Mouse (Mus musculus): ENCODE data around the gene Nap1l4.

Nap1l4 gene

DNA sequence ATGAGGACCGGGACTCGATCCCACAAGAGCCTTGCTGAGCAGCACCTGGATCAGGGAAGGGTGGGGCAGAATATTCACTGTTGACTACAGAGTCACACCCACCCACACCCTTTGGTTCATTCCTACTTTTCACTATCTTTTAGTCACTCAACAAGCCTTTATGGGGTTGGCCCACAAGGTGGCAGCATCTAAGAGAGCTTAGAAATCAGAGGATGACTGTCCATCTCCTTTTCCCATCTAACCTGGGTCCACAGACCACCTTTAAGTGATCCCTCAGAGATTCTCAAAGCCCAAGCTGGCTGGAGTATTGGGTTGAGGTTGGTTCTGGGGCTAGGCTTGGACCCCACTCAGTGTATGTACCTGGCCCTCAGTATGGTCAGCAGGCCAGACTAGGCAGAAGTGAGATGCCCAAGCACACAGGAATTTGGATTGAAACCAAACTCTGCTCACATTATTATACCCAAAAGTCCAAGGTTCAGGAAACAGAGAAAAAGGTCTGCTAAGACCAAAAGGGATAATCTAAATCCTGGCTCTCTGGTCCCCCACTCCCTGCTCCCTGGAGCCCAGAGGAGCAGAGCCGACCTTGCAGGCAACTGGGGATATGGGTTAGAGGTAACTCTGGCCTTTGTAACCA, 72.1 kb downstream of the Nap1l4 start:
- DNase-seq, result no peak

DNA sequence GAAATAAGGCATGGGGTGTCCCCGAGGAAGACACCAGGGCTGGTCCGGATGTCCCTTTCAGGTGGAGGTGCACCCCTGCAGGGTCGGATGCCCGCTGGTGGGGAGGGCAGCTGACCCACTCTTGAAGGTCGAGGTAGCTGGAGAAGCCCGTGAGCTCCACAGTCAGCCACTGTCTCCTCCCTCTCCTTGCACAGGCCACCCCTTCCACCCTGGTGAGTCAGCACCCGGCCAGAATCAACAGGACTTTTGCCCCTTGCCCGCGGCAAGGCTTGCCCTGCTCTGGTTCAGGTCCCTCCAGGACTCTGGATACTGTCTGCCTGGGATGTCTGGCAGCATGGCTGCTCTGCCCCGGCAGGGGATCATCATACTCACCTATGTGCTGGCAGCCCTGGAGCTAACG, 73.0 kb downstream of the Nap1l4 start:
- DNase-seq, result no peak

DNA sequence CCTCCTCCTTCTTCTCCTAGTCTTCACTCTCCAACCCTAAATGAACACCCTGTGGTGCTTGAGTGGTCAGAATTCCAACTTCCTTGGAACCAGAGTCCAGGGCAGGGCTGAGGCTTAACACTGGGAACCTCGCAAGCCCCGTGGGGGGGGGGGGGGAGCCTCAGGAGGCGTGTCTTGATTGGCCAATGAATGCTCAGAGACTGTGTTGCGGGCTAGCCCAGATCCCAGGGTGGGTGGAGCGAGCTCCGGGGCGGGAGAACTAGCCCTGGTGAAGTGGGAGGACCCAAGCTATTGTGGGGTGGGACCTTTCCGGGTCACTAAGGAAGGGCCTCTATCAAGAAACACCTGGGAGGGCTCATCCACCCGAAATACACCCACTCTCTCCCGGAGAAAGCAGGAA, 74.1 kb downstream of the Nap1l4 start:
- DNase-seq, result no peak

DNA sequence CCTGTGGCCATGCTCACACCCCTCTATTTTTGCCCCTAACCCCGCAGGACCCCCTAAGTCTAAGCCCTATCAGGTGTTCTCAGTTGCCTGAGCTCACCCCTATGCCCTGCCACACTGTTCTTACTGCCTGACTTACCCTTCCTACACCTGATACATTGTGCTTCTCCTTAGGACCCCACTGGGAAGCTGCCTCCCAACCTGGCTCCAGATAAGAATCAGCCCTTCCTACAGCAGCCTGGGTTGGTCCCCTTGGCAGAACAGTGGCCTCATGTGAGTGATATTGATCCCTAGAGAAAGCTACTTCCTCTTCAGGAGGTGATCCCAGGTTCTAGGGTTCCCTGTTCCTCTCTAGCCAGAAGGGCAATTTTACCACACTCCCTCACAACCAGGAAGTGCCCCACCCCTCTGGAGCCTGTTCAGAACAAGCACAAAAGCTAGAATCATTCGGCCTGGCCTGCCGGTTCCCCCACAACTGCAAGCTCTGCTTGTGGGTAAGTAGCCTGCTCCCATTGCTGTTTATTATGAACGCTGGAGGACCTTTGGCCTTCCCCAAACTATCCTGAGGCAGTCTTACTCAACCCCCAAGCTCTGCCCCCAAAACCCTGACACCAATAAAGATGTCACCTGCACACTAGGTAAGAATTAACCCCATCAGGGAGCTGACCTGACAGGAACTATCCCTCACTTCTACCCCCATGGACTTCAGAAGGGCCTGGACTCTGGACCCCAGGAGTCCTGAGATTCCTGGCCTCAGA, 75.4 kb downstream of the Nap1l4 start, which contains the start of gene Slc22a18:
Gene Slc22a18 (plus strand): TSS at position 390 of the 755 bp plus-strand sequence.
- no peak for DNase-seq

- DNase-seq, result peak; percentile 82
These were observed 79.0 kb downstream of the Nap1l4 start for GRCm38 (mm10) chr7:143469946-143470345.

DNA sequence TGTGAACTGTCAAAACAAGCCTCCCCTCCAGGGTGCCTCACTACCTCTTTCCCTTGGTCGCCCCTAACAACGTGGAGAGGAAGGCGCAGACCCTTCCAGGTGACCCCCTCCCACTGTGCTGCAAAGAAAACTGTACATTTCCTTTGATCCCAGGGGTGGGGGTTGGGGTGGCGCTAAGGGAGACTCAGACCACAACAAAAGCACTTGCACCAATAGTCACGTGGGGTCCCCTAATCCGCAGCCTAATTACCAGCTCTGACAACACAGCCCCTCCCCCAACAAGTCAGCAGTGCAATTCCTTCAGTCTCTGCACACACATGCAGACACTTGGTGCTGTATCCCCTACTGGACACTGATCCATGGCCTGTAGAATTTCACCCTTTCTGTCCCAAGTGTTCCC, 81.2 kb downstream of the Nap1l4 start:
- DNase-seq, result no peak

DNA sequence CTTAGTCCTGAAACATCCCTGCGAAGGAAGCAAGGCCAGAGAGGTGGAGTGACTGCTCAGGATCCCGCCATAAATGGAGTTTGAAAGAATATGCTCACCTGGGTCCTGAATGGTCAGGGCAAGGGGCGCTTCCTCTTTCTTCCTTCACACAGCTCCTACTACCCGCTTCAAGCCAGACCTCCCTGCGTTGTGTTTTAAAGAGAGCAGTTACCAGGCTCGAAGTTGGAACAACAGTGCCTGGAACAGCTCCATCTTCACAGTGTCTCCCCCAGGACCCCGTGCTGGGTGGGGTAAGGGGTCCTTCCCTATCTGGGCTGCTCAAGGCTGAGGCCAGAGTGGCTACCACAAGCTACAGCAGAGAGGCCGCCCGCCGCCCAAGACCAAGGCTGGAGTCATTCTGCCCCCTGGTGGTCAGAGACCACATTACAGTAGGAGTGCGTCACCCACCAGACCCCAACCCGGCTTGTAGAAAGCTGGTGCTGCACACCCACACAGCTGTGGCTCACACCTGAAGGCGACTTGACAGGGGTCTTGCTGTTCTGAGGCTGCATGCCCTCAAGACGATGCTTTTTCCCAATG, 82.7 kb downstream of the Nap1l4 start:
- peak; percentile 82 for DNase-seq

DNA sequence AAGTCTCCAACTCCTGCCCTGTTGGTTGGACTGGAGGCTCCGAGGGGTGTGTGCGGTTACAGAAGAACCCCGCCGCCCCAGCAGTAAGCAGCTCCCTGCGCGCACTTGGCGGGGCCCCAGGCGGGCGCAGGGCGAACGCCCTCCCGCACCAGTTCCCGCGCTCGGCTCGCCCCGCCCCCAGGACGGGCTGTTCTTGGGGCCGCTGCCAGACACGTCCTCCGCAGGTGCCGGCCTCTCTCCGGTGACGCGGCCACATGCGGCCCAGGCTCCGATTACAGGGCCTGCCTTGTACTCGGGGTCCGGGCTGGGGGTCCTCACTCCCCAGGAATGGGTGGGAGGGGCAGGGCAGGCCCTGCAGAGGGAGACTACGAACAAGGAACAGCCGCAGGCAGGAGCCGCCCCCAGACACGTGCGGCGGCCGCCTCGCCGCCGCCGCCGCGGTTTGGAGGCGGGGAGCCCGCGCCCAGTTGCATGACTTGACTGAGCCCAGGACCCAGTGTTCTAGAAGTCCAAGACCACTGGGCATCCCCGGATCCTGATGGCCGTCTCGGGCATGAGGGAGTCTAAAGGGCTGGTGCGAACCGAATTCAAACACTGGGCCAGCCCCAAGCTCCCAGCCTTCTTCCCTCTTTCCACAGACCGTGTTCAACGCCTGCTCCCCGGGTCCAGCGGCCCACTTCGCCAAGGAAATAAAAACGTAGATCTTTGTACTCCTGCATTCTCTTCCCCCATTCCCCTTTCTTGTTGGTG, 83.9 kb downstream of the Nap1l4 start:
- peak; percentile 37 for DNase-seq

- DNase-seq, result peak; percentile 77
These were observed 85.0 kb downstream of the Nap1l4 start for GRCm38 (mm10) chr7:143463865-143464415.
